Mouse (Mus musculus) frontal cortex, adult 2 months (tissue): ENCODE results near the gene Prune2. TPM values are rescaled to one million over a fixed set of nuclear protein-coding genes. Genes with fewer than 3 reads are reported as not detected.

Experiments used
- DNase-seq, 2 experiments: peaks; one replicate each; pipeline ENCODE4 v3.0.0; 2022; ENCODE audit warnings: low spot score in 1 of 2; ENCODE audit errors: extremely low spot score in 1 of 2
- polyA plus RNA-seq: library from polyadenylated mRNA; depleted of rRNA; stranded (reverse); fragments of >200 nt; gene quantifications from 2 replicates; pipeline ENCODE4 v1.2.3, GENCODE M21; 2012

Gene Prune2
- polyA plus RNA-seq, 1 experiment = 72.7 TPM

GRCm38 (mm10) chr19:17108782-17109181 lies 152.9 kb downstream of the Prune2 start:
- no peak for DNase-seq

GRCm38 (mm10) chr19:17124034-17124735 lies 168.3 kb downstream of the Prune2 start:
- peak in 1 of 2 experiments; percentile 77 for DNase-seq

- no peak for DNase-seq
These were observed 169.5 kb downstream of the Prune2 start for GRCm38 (mm10) chr19:17125380-17125779.

GRCm38 (mm10) chr19:17130544-17130943 lies 174.6 kb downstream of the Prune2 start:
- no peak for DNase-seq

- DNase-seq = peak; percentile 80 to 86
These were observed 181.0 kb downstream of the Prune2 start for GRCm38 (mm10) chr19:17136677-17137460.

GRCm38 (mm10) chr19:17137656-17138055 lies 181.7 kb downstream of the Prune2 start:
- no peak for DNase-seq

- DNase-seq = no peak
These were observed 182.4 kb downstream of the Prune2 start for GRCm38 (mm10) chr19:17138144-17138915.

- DNase-seq = no peak
These were observed 184.3 kb downstream of the Prune2 start for GRCm38 (mm10) chr19:17140016-17140914.

GRCm38 (mm10) chr19:17143245-17143644 lies 187.3 kb downstream of the Prune2 start:
- DNase-seq = no peak

GRCm38 (mm10) chr19:17144205-17144604 lies 188.3 kb downstream of the Prune2 start:
- DNase-seq = no peak

- DNase-seq = no peak
These were observed 194.1 kb downstream of the Prune2 start for GRCm38 (mm10) chr19:17150064-17150463.

GRCm38 (mm10) chr19:17151781-17152180 lies 195.9 kb downstream of the Prune2 start:
- no peak for DNase-seq

- DNase-seq = no peak
These were observed 196.5 kb downstream of the Prune2 start for GRCm38 (mm10) chr19:17152461-17152860.

- no peak for DNase-seq
These were observed 198.2 kb downstream of the Prune2 start for GRCm38 (mm10) chr19:17153911-17154639.

- DNase-seq = no peak
These were observed 199.3 kb downstream of the Prune2 start for GRCm38 (mm10) chr19:17155216-17155615.

GRCm38 (mm10) chr19:17159676-17160075 lies 203.8 kb downstream of the Prune2 start:
- DNase-seq = no peak

- DNase-seq = no peak
These were observed 204.3 kb downstream of the Prune2 start for GRCm38 (mm10) chr19:17160231-17160630.

GRCm38 (mm10) chr19:17163511-17163953 lies 207.6 kb downstream of the Prune2 start:
- peak in 1 of 2 experiments; percentile 55 for DNase-seq

GRCm38 (mm10) chr19:17166288-17166687 lies 210.4 kb downstream of the Prune2 start:
- no peak for DNase-seq
